Mouse (Mus musculus) brain, adult 2 months (tissue): Measurements from ENCODE around the gene Haus6.
A peak's percentile ranks its signal among the peaks of the same experiment; 100 is the strongest.

ENCODE experiments used
- DNase-seq: peaks from one replicate; pipeline ENCODE4 v3.0.0; 2011; ENCODE audit warnings: low read depth, low spot score

The Haus6 gene

GRCm38 (mm10) chr4:86575283-86575983 is 36.4 kb downstream of the Haus6 start, which contains the start of gene Rraga:
TSS of gene Rraga (plus strand) at chr4:86575668.
- DNase-seq: peak; percentile 96

DNA sequence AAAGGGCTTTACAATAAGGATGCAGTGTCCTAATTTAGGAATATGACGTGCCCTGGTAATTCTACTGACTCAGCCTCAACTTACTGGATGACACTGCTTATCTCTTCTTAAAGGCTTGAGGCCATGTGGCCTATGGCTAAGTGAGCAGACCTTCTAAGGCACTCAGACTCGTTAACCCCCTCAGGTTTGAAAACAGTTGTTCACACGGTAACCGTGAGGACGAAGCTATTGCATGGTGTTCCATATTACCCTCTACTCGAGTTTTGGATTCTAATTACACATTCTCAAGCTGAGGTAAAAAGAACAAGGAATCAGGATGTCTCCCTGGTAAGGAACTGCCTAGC is 36.9 kb downstream of the Haus6 start:
- peak; percentile 20 for DNase-seq

DNA sequence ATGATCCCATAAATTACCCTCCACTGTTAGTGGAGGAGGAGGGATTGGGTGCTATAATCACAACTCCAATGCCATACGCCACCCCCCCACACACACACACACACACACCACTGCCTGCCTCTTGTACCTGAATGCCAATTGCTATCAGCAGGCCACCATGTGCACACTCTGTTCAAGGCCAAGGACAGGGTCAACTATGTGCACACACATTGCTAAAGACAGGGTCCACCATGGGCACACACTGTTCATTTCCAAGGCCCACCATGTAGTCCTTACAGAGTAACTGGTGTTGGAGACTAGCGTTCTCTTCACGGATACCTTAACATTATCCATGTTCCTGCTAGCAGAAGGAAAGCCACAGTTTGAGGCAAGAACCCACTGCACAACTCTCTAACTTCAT is 50.8 kb downstream of the Haus6 start:
- DNase-seq: no peak

DNA sequence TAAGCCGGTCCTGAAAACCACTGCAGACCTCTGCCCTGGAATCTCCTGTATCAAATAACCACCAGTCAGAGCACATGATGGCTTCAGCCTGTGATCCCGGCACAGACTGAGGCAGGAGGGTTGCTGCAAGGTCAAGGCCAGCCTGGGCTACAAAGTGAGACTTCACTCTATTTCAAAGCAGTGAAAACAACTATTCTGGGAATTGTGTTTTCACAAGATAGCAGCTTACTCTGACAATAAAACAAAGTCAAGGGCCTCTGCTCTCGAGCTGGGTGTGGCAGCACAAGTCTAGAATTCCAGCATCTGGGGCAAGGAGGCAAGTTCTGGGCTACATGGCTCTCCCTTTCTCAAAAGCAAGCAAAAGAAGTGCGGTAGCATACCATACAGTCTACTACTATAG is 52.8 kb downstream of the Haus6 start:
- no peak for DNase-seq

DNA sequence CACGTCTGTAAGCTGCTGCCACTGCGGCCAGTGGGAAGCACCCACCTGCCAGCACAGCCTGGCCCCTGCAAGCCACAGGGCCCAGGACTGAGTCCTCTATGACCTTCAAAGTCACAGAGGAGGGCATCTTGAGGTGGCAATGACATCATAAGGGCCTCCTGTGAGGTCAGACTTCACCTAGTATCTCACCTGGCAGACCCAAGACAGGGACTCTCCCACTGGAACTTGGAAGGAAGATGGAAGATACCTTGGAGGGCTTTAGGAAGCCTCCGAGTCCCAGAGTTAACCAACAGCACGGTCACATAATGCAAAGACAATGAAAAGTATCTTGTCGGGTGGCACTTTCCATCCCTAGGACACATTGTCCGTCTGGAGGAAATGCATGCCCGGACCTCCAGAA is 53.6 kb downstream of the Haus6 start, which contains the start of gene Saxo1:
TSS of gene Saxo1 (minus strand) at position 101 of the 400 bp plus-strand sequence.
- no peak for DNase-seq

DNA sequence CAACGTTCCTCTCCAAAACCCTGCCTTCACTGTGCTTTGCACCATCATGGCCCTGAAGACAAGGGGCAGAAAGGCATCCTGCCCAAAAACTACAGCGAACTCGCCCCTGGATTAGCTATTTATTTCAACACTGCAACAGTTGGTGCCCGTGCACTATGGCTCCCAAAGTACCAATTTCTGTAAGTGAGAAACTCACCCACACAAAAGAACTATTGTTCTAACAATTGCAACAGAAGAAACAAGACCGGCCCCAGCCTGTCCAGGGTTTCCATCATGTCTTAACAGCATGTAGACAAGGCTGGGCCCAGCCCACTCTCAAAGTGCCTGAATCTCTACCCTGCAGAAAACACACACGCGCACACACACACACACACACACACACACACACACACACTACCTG is 54.5 kb downstream of the Haus6 start:
- no peak for DNase-seq

DNA sequence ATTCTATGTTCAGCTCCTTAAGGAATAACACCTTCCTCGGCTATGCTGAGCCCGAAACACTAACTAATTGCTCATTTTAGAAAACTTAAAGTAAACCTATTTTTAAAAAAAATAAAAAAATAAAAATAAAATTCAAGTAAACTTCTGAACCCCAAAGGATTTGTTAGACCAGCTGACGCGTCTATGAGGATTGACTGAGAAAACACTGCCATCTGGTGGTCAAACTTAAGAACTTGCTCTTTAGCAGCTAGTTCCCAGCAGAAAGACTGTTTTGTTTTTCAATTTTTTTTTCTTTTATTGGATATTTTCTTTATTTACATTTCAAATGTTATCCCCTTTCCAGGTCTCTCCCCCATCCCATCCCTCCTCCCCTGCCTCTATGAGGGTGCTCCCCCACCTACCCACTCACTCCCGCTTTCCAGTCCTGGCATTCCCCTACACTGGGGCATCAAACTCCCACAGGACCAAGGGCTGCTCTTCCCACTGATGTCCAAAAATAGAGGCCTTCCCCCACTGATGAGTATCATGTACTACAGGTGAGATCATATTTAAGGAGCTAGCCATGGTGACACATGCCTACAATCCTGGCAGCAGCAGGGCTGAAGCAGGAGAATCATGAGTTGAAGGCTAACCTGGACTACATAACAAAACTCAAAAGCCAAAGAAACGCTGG is 56.7 kb downstream of the Haus6 start:
- peak; percentile 83 for DNase-seq

GRCm38 (mm10) chr4:86548332-86548731 is 63.5 kb downstream of the Haus6 start:
- no peak for DNase-seq

GRCm38 (mm10) chr4:86545615-86546014 is 66.2 kb downstream of the Haus6 start:
- peak; percentile 70 for DNase-seq

DNA sequence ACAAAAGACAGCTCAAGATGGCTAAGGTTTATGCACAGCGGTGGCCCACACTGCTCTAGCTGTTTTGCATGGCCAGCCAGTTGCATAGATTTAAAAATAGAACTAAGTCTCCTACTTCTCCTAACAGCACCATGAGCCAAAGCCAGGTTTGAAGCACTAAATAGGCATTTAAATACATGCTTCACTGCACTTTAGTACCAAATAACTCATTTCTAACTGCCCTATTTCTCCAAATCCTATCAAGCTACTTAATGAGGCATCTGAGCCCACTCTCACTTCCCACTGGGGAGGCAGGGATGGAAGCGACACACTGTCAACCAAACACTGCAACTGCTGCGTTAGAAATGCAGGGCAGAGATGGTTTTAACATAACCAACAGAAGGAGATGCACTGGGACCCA is 67.9 kb downstream of the Haus6 start:
- peak; percentile 40 for DNase-seq

DNA sequence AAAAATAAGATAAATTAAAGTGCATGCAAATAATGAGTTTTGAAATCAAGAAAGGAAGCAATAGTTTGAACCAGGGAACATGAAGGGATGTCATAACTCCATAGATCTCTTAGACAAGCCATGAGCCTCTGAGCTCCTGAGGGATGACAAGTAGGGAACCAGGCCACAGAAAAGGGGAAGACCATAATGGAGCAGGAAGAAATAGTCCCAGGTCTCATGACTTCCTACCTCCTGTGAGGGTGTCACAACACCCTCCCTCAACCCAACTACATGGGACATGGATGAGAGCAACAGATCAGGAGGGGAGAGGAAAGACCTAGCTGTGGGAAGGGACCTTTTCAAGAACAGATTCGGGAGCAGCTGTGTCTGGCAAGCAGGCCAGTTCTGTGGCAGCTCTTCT is 70.3 kb downstream of the Haus6 start:
- no peak for DNase-seq

GRCm38 (mm10) chr4:86538936-86539335 is 72.9 kb downstream of the Haus6 start:
- no peak for DNase-seq

DNA sequence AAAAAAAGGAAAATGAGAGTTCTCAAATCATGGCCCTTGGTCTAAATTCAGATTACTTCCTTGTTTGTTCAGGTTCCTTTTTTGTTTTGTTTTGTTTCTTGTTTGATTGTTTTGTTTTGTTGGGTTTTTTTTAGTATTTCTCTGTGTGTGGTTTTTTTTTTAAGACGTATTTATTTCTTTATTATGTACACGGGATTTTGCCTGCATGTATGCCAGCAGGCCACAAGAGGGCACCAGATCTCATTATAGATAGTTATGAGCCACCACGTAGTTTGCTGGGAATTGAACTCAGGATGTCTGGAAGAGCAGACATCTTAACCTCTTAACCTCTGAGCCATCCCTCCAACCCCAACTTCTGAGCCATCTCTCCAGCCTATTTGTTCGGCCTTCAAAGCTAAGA is 73.9 kb downstream of the Haus6 start:
- peak; percentile 39 for DNase-seq

GRCm38 (mm10) chr4:86534091-86534481 is 77.8 kb downstream of the Haus6 start:
- no peak for DNase-seq

DNA sequence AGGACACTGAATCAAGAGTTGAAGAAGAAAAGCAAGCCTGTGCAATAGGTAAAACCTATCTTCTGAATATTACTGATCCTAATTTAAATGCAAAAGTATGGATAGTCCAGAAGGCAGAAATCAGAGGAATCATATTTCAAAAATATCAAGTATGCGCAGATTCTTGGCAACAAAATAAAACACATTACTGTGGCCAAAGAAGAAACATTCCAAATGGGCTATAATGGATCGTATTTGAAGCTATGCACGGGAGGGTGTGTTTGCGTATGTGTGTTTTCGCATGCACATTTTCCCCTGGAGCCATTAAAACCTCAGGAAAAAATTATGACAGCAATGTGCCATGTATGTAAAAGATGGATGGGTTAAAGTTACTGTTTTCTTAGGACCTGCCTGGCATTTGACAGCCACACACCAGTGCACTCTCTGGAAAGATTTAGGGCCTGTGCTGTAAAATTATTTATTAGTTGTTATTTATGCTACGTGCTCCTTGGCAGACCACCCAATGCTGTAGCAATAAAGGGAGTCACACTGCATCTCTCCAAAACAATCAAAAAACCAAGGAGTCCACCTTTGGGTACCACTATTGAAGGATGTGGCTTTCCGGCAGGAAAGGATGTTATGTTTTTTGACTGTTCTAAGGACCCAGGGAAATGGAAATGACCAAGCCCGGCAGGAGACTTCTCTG is 78.3 kb downstream of the Haus6 start:
- DNase-seq: no peak

DNA sequence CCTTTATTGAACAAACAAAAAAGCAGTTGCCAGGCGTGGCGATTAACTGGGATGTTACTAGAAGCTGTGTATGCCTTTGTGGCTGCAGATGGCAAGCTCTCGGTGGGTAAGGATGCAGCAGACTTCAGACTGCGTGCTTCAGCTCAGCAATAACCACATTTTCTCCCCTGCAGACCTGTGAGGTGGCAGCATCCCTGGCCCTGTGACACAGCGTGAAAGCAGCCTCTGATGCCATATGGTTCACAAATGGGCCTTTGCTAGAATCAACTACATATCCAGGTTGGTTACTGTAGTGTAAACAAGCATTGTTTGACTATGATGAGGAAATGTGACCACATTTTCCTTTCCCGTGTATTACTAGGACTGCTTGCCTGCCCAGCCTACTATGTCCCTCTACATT is 82.7 kb downstream of the Haus6 start:
- DNase-seq: peak; percentile 47
